Mouse (Mus musculus): ENCODE results near the gene Ube2l6.

Gene Ube2l6

DNA sequence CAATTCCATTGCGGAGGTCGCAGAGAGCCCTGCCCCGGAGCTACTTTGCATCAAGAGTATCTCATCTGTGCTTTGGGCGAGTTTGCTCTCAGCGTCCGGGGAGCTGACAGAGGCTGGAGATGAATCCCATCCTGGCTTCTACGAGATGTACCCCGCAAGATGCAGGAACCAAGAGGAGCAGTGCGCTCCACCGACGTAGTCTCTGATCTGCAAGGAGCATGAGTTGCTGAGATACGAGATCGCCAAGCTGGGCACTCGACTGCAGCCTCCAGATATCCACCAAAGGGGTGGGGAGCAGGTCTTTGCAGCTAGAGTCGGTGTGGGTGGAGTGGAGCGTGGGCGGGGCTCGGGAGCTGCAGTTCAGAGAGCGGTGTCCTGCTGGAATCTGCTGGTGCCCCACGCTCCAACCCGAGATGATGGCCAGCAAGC lies at the start of gene Ube2l6:
Ube2l6 (plus strand) TSS at position 336 of the 429 bp plus-strand sequence.
- DNase-seq (ENCODE audit: inconsistent age in 2 of 2, low spot score in 1 of 2): peak; percentile 78 to 91

- peak in 1 of 2 experiments; percentile 66 for DNase-seq (ENCODE audit: inconsistent age in 2 of 2, low spot score in 1 of 2)
Observed at GRCm38 (mm10) chr2:84750115-84750514, 48.5 kb upstream of the Ube2l6 start.

GRCm38 (mm10) chr2:84756245-84756644 lies 42.4 kb upstream of the Ube2l6 start:
- no peak for DNase-seq (ENCODE audit: inconsistent age in 2 of 2, low spot score in 1 of 2)

DNA sequence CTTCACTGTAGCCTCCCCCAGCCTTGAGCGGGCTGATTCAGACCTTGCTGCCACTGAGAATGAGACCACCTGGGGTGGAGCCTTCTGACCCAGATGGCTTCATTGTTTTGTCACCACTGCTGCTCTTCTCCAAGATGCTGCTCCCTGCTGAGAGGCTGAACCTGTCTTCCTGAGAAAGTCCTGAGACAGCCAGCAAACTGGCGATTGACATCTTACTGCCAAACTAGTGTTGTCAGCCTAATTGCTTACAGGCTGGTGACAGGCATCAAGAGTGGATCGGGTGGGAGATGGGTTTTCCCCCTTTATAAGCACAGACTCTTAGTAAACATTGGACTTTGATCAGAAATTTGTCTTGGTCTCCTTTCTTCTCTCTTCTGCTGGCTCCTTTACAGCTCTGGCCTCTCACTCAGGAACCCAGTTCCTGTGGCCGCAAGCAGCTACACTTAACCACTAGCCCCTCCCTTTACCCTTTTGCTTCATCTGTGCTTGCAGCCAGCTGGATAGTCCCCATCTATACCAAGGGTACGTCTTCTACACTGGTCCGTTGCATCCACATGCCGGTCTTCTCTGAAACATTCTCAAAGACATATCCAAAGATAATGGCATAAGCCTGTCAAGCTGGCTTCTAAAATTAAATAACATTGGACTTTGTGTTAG lies 41.5 kb upstream of the Ube2l6 start:
- DNase-seq (ENCODE audit: inconsistent age in 2 of 2, low spot score in 1 of 2): no peak

DNA sequence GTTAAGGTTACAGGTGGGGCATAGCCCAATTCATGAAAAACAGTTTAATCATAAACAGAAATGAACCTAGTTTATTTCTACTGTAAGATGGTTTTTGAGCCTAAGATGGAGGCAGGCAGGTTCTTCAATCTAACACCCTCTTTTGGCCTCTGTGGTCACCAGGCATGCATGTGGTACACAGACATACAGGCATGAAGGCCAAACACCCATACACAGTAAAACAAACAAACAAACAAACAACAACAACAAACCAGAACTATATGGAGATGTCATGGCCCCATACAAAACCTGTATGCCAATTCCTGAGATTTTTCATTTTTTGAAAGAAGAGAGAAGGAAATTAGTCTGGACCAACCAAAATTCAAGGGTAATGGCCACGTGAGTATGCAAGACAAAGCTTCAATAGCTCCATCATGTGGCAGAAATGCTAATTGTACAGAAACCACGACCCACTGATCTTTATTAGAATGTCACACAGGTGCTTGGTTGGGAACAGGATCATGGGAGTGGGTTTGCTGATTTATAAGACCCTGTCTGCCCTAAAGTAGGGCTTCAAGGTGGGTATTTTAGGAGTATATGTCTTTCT lies 40.0 kb upstream of the Ube2l6 start:
- DNase-seq (ENCODE audit: inconsistent age in 2 of 2, low spot score in 1 of 2): peak in 1 of 2 experiments; percentile 86

DNA sequence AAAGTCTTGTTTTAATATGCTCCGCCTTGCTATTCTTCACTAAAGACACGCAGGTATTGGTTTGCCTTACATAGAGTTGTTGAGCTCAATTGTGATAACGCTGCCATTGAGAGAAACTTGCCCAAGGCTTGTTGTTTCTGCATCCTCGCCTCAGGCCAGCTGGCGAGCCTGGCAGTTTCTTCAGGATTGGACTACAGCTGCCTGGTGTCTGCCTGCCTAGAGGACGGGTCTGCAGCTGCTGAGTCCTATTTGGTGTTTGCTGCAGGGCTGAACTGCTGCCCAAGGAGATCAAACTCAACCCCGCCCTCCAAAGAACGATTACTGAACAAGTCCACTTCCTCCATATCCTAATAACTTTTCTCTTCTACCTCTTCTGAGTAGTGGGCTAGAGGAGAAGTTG lies 37.9 kb upstream of the Ube2l6 start:
- DNase-seq (ENCODE audit: inconsistent age in 2 of 2, low spot score in 1 of 2): no peak

DNA sequence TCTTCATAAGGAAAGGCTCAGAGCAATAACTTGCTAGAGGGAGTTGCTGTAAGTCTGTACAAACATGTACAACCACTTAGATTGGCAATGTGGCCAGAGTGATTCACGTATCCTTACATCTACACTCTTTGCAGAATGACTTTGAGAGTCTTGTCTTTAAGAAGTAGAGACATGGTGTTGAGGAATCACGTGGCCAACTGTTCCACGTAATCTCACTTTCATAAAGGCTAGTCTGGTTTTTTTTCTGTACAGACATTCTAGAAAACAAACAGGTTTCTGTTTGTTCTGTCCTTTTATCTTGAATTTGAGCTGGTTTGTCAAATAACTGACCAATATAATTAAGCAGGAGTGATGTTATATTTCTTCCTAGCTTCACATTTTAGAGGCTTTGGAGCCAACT lies 37.3 kb upstream of the Ube2l6 start:
- DNase-seq (ENCODE audit: inconsistent age in 2 of 2, low spot score in 1 of 2): no peak

DNA sequence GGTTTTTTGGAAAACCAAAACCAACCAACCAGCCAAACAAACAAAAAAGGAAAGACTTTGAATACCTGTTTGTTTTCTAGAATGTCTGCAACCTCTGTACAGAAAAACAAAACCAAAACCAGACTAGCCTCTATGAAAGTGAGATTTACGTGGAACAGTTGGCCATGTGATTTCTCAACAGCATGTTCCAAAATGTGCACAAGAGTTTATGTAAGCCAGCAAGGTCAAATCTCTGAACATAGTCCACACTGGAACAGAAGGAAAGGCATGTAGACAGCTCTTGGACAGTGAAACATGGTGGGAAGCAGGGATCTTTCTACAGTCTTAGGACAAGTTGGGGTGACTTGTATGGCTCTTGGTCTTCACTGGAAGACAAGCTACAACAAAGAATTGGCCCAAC lies 36.8 kb upstream of the Ube2l6 start:
- DNase-seq (ENCODE audit: inconsistent age in 2 of 2, low spot score in 1 of 2): peak in 1 of 2 experiments; percentile 47

DNA sequence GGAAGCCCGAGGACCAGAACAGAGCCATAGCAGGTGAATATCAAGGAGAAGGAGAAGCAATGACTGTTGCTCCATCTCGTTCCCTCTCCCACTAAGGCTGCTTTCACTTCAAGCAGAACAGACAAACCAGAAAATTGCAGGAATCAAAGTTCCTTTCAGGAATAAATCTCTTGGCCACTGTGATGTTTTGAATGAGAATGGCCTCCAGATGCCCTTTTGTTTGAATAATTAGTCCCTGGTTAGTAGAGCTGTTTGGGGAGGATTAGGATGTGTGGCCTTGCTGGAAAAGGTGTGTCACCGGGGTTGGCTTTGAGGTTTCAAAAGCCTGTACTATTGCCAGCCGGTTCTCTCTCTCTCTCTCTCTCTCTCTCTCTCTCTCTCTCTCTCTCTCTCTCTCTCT lies 36.3 kb upstream of the Ube2l6 start:
- DNase-seq (ENCODE audit: inconsistent age in 2 of 2, low spot score in 1 of 2): no peak

- DNase-seq (ENCODE audit: inconsistent age in 2 of 2, low spot score in 1 of 2): no peak
Observed at GRCm38 (mm10) chr2:84762818-84763217, 35.8 kb upstream of the Ube2l6 start.

DNA sequence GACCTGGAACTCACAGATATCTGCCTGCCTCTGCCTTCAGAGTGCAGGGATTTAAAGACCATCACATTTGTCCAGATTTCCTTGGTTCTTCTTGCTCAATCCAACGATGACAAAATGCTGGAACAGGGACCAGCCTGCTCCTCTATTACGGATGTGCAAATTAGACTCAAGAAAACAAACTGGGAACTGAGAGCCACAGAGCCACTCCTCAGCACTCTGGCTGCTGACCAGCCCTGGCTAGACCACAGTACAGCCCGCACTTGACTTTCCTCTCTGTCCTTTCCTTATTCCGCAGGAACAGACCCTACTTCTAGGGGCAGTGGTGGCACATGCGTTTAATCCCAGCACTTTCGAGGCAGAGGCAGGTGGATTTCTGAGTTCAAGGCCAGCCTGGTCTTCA lies 28.1 kb upstream of the Ube2l6 start:
- DNase-seq (ENCODE audit: inconsistent age in 2 of 2, low spot score in 1 of 2): no peak

DNA sequence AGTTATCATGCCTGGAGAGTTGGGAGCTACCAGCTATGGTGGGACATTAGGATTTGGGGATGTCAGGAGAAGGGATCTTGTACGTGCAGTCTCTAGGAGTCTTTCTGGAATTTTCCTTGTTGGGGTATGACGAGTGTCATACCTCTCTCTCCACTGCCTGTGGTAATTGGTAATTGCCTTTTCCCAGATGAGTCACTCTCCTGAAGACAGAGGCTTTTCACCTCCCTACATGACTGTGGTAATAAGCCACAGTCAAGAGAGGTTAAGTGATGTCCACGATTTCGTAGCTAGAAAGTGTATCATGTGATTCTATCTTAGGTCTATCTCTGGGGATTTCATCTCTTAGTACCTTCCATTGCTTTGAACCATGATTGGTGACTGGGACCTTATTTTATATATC lies 26.2 kb upstream of the Ube2l6 start:
- DNase-seq (ENCODE audit: inconsistent age in 2 of 2, low spot score in 1 of 2): no peak

DNA sequence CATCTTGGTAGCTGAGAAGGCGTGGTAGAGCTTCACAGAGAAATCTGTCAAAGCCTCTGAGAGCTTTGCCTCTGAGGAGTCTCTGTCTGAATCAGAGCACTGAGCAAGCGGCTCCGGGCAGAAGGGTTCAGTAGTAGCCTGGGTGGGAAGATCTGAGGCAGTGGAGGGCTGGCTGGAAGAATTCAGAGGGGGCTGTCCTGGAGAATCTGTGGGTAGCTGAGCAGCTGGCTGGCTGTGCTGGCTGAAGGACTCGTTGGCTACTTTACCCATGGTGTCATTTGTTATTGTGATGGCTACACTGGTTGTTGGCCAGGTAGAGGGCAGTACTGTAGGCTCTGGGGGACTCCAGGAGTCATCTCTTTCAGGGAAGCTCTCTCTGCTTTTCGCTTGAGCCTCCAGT lies 25.4 kb upstream of the Ube2l6 start:
- DNase-seq (ENCODE audit: inconsistent age in 2 of 2, low spot score in 1 of 2): no peak

DNA sequence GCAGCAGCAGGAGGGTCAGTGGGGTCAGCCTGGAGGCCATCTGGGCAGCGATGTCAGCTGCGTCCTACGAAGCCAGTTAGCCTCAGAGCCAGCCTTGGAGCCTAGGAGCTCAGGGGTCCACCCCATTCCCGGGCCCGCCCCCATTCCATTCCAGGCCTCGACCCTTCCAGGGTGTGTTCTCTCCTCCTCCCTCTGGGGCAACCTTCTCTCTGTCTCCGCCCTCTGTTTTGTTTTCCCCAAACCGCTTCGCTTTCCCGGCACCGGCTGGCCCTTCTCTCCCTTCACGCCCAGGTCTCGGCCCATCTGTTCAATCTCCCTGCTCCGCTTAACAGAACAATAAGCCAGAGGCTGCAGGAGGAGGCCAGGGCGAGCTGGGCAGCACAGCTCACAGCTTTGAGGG lies 23.9 kb upstream of the Ube2l6 start:
- peak; percentile 43 to 62 for DNase-seq (ENCODE audit: inconsistent age in 2 of 2, low spot score in 1 of 2)

DNA sequence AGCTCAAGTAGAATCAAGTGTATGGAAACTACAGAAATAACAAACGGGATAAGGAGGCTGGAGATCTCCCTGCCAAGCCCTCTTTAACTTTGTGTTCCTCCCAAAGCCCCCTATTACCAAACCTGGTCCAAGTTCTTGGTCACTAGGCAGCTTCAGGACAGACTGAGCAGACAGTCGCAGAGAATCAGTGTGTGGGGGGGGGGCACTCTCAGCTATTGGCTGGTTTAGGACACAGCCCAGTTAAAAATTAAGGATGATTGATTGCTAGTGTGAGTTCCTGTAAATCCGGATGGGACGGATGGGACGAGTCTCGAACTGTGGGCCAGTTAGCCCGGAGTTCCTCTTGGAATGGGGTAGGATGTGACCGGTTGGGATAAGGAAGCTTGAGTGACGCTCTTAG lies 23.4 kb upstream of the Ube2l6 start, which contains the start of gene Serping1:
Serping1 (minus strand) TSS at position 204 of the 400 bp plus-strand sequence.
- no peak for DNase-seq (ENCODE audit: inconsistent age in 2 of 2, low spot score in 1 of 2)

- DNase-seq (ENCODE audit: inconsistent age in 2 of 2, low spot score in 1 of 2): no peak
Observed at GRCm38 (mm10) chr2:84775665-84776064, 23.0 kb upstream of the Ube2l6 start.

GRCm38 (mm10) chr2:84777706-84778105 lies 20.9 kb upstream of the Ube2l6 start:
- DNase-seq (ENCODE audit: inconsistent age in 2 of 2, low spot score in 1 of 2): no peak

DNA sequence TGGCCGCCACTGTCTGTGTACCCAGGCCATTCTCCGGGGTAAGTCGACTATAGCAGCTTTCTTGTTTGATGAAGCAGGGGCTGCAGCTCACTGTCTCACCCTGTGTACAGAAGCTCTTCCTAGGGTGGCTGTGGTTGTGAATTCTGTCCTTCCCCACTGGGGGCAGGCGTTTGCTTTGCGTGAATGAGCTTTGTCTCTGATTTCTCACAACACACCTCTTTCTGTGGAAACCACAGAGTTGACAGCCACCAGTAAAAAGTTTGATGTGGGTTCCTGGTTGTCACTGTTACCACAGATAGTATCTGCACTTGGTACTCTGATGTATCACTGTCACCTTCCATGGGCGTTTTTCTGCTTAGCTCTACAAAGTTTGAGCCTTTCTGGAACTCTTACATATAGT lies 19.4 kb upstream of the Ube2l6 start:
- DNase-seq (ENCODE audit: inconsistent age in 2 of 2, low spot score in 1 of 2): no peak

GRCm38 (mm10) chr2:84783315-84783714 lies 15.3 kb upstream of the Ube2l6 start:
- no peak for DNase-seq (ENCODE audit: inconsistent age in 2 of 2, low spot score in 1 of 2)

- no peak for DNase-seq (ENCODE audit: inconsistent age in 2 of 2, low spot score in 1 of 2)
Observed at GRCm38 (mm10) chr2:84783840-84784566, 14.6 kb upstream of the Ube2l6 start.

- DNase-seq (ENCODE audit: inconsistent age in 2 of 2, low spot score in 1 of 2): no peak
Observed at GRCm38 (mm10) chr2:84788316-84788715, 10.3 kb upstream of the Ube2l6 start.

DNA sequence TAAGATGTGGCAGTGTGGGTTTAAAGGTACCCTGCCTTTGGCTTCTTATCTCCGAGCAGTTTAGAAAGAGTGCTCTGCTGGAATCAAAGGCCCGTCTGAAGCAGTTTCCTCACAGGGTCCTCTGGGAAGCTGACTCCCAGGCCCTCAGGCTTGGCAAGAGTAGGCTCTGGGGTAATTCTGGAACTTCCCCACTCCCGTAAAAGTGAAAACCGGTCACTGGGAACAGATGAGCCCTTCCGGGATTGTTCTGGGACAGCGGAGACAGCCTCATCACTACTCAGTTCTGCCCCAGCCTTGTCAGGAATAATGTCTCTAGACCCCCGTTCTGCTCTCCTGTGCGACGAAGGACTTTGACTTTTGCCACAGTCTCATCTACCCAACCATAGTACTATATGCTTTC lies 8.2 kb upstream of the Ube2l6 start:
- DNase-seq (ENCODE audit: inconsistent age in 2 of 2, low spot score in 1 of 2): no peak

All from adrenal gland, adult (tissue).